Mouse (Mus musculus) CH12.LX (cell line): ENCODE results near the gene Tmem131l. TPM values are rescaled to one million over a fixed set of nuclear protein-coding genes. Genes with fewer than 3 reads are reported as not detected.

Source experiments
- DNase-seq: peaks from one replicate; pipeline ENCODE4 v3.0.0-alpha.2; 2013; ENCODE audit errors: extremely low read depth
- H3K27ac ChIP-seq: 2 replicates; pipeline ENCODE4 v1.5.1; 2012; ENCODE audit warnings: low read depth, mild to moderate bottlenecking, control low read depth, moderate library complexity; ENCODE audit not compliant: insufficient read depth
- H3K27me3 ChIP-seq: replicated peaks from 2 replicates; pipeline ENCODE3; 2012; ENCODE audit warnings: inconsistent platforms
- H3K36me3 ChIP-seq, 2 experiments: replicated peaks in 1 of 2; 2 replicates each; pipeline versions ENCODE3 to v1.6.1; 2012; ENCODE audit warnings: inconsistent platforms in 1 of 2, low read length in 1 of 2, mild to moderate bottlenecking in 1 of 2, mixed read lengths in 1 of 2, moderate library complexity in 1 of 2; ENCODE audit not compliant: control insufficient read depth in 1 of 2, insufficient read depth in 1 of 2
- H3K4me1 ChIP-seq, 2 experiments: 2 replicates each; pipeline ENCODE4 v1.6.1; 2012; ENCODE audit warnings: inconsistent platforms in 1 of 2, moderate library complexity in 1 of 2; ENCODE audit not compliant: insufficient read depth in 2 of 2, control insufficient read depth in 1 of 2
- H3K4me2 ChIP-seq: 2 replicates; pipeline ENCODE4 v1.6.1; 2012; ENCODE audit warnings: low read depth, mild to moderate bottlenecking, control low read depth; ENCODE audit not compliant: poor library complexity, insufficient read depth, severe bottlenecking
- H3K4me3 ChIP-seq, 3 experiments: fragments of 150-350 bp in 1 of 3; sonication (generic) in 1 of 3; replicated peaks in 1 of 3; 2 replicates each; pipeline versions ENCODE3 to v1.5.1; 2011 to 2012; ENCODE audit warnings: low read depth in 2 of 3, low read length in 2 of 3, mild to moderate bottlenecking in 2 of 3, moderate library complexity in 2 of 3, control low read depth in 1 of 3, improper control_type of control experiment in 1 of 3, inconsistent platforms in 1 of 3, mixed read lengths in 1 of 3; ENCODE audit not compliant: poor library complexity in 1 of 3
- H3K79me2 ChIP-seq: replicated peaks from 2 replicates; pipeline ENCODE4 v1.6.1; 2012; ENCODE audit warnings: mild to moderate bottlenecking, moderate library complexity; ENCODE audit not compliant: control insufficient read depth, poor library complexity, insufficient read depth, severe bottlenecking; ENCODE audit errors: extremely low read depth
- H3K9ac ChIP-seq: 2 replicates; pipeline ENCODE4 v1.6.1; 2012; ENCODE audit warnings: low read depth, mild to moderate bottlenecking, control low read depth, moderate library complexity; ENCODE audit not compliant: insufficient read depth
- H3K9me3 ChIP-seq: replicated peaks from 2 replicates; pipeline ENCODE3; 2012; ENCODE audit warnings: low read length, inconsistent platforms, mixed read lengths
- BHLHE40 ChIP-seq: IDR thresholded peaks from 2 replicates; pipeline ENCODE4 v1.6.1; 2011; ENCODE audit warnings: mild to moderate bottlenecking, low read depth, low read length, improper control_type of control experiment
- CHD2 ChIP-seq: IDR thresholded peaks from 2 replicates; pipeline ENCODE4 v1.6.1; 2011; ENCODE audit warnings: low read length, improper control_type of control experiment
- CTCF ChIP-seq, 2 experiments: IDR thresholded peaks in 1 of 2; conservative IDR thresholded peaks in 1 of 2; 2 replicates each; pipeline ENCODE4 v1.5.1; 2011 to 2012; ENCODE audit warnings: low read depth in 2 of 2, low read length in 2 of 2, improper control_type of control experiment in 1 of 2, inconsistent platforms in 1 of 2, mild to moderate bottlenecking in 1 of 2, moderate library complexity in 1 of 2
- ELF1 ChIP-seq: IDR thresholded peaks from 2 replicates; pipeline ENCODE4 v1.6.1; 2014; ENCODE audit warnings: low read depth, mild to moderate bottlenecking, inconsistent platforms, low read length, improper control_type of control experiment
- EP300 ChIP-seq: IDR thresholded peaks from 2 replicates; pipeline ENCODE4 v1.6.1; 2011; ENCODE audit warnings: low read length, improper control_type of control experiment
- ETS1 ChIP-seq: conservative IDR thresholded peaks from 2 replicates; pipeline ENCODE4 v1.6.1; 2012; ENCODE audit warnings: low read depth, mild to moderate bottlenecking, inconsistent platforms, low read length, improper control_type of control experiment, moderate library complexity
- HCFC1 ChIP-seq: IDR thresholded peaks from 2 replicates; pipeline ENCODE4 v1.6.1; 2012; ENCODE audit warnings: low read depth, mild to moderate bottlenecking, inconsistent platforms, low read length, improper control_type of control experiment
- IRF4 ChIP-seq: IDR thresholded peaks from 2 replicates; pipeline ENCODE4 v1.6.1; 2014; ENCODE audit warnings: low read depth, mild to moderate bottlenecking, inconsistent platforms, low read length, improper control_type of control experiment
- JUN ChIP-seq: IDR thresholded peaks from 2 replicates; pipeline ENCODE4 v1.6.1; 2011; ENCODE audit warnings: low read depth, mild to moderate bottlenecking, low read length, improper control_type of control experiment, moderate library complexity; ENCODE audit not compliant: insufficient read depth
- JUND ChIP-seq: conservative IDR thresholded peaks from 2 replicates; pipeline ENCODE4 v1.6.1; 2011; ENCODE audit warnings: low read depth, low read length, improper control_type of control experiment
- KAT2A ChIP-seq: IDR thresholded peaks from 2 replicates; pipeline ENCODE4 v1.6.1; 2012; ENCODE audit warnings: low read length, improper control_type of control experiment, inconsistent platforms; ENCODE audit not compliant: insufficient replicate concordance
- MAFK ChIP-seq: IDR thresholded peaks from 2 replicates; pipeline ENCODE4 v1.6.1; 2011; ENCODE audit warnings: low read length, improper control_type of control experiment; ENCODE audit not compliant: insufficient replicate concordance
- MAZ ChIP-seq: IDR thresholded peaks from 2 replicates; pipeline ENCODE4 v1.6.1; 2012; ENCODE audit warnings: low read depth, mild to moderate bottlenecking, inconsistent platforms, low read length, improper control_type of control experiment, moderate library complexity
- MXI1 ChIP-seq: IDR thresholded peaks from 2 replicates; pipeline ENCODE4 v1.6.1; 2011; ENCODE audit warnings: mild to moderate bottlenecking, low read depth, low read length, improper control_type of control experiment
- NELFE ChIP-seq: IDR thresholded peaks from 2 replicates; pipeline ENCODE4 v1.6.1; 2011; ENCODE audit warnings: low read depth, low read length, improper control_type of control experiment
- NRF1 ChIP-seq: IDR thresholded peaks from 2 replicates; pipeline ENCODE4 v1.6.1; 2014; ENCODE audit warnings: low read depth, mild to moderate bottlenecking, inconsistent platforms, low read length, improper control_type of control experiment, moderate library complexity
- PAX5 ChIP-seq: IDR thresholded peaks from 2 replicates; pipeline ENCODE4 v1.6.1; 2012; ENCODE audit warnings: low read length, inconsistent platforms, mixed read lengths
- POLR2A ChIP-seq: IDR thresholded peaks from 2 replicates; pipeline ENCODE4 v1.6.1; 2011; ENCODE audit warnings: low read depth, mild to moderate bottlenecking, improper control_type of control experiment, low read length
- POLR2AphosphoS2 ChIP-seq: IDR thresholded peaks from 2 replicates; pipeline ENCODE4 v1.6.1; 2011; ENCODE audit warnings: low read depth, low read length, improper control_type of control experiment
- RCOR1 ChIP-seq: conservative IDR thresholded peaks from 2 replicates; pipeline ENCODE4 v1.6.1; 2012; ENCODE audit warnings: low read depth, mild to moderate bottlenecking, inconsistent platforms, low read length, improper control_type of control experiment
- SMC3 ChIP-seq: IDR thresholded peaks from 2 replicates; pipeline ENCODE4 v1.6.1; 2011; ENCODE audit warnings: low read depth, low read length, improper control_type of control experiment
- TBP ChIP-seq: conservative IDR thresholded peaks from 2 replicates; pipeline ENCODE4 v1.6.1; 2011; ENCODE audit warnings: low read depth, low read length, improper control_type of control experiment
- UBTF ChIP-seq: IDR thresholded peaks from 2 replicates; pipeline ENCODE4 v1.6.1; 2012; ENCODE audit warnings: low read depth, mild to moderate bottlenecking, inconsistent platforms, low read length, improper control_type of control experiment, moderate library complexity
- ZC3H11A ChIP-seq: IDR thresholded peaks from 2 replicates; pipeline ENCODE4 v1.6.1; 2012; ENCODE audit warnings: low read depth, mild to moderate bottlenecking, inconsistent platforms, low read length, improper control_type of control experiment
- ZKSCAN1 ChIP-seq: IDR thresholded peaks from 2 replicates; pipeline ENCODE4 v1.6.1; 2012; ENCODE audit warnings: low read depth, inconsistent platforms, low read length, improper control_type of control experiment, borderline replicate concordance
- ZNF384 ChIP-seq: IDR thresholded peaks from 2 replicates; pipeline ENCODE4 v1.6.1; 2012; ENCODE audit warnings: low read depth, low read length, improper control_type of control experiment, inconsistent platforms
- dilution Hi-C: fragments of 300-500 bp; cut with MboI; formaldehyde crosslinking; loops from 2 replicates; pipeline ENCODE4 v1.14.3; 2020; ENCODE audit warnings: low sequenced_read_pairs; ENCODE audit not compliant: extremely low pct_unique_long_range_greater_than_20kb, extremely low pct_ligation_motif_present
- in situ Hi-C: fragments of 300-500 bp; cut with MboI; formaldehyde crosslinking; loops from 3 replicates; pipeline ENCODE4 v1.14.3; 2019; ENCODE audit warnings: low sequenced_read_pairs, low pct_ligation_motif_present, low pct_unique_long_range_greater_than_20kb, mixed read lengths
- polyA plus RNA-seq: library from polyadenylated mRNA; unstranded; fragments of >175 nt; gene quantifications from 2 replicates; pipeline ENCODE4 v1.2.1, GENCODE M21; 2012; ENCODE audit warnings: low read depth; ENCODE audit not compliant: insufficient read length
- total RNA-seq, 2 experiments: library from RNA; depleted of rRNA; stranded (reverse); fragments of 300-350 nt in 1 of 2; fragments of >200 nt in 1 of 2; gene quantifications; 2 replicates each; pipeline ENCODE4 v1.2.3; 2012 to 2014

The Tmem131l gene
- total and polyA plus RNA-seq, 3 experiments = 32.7 to 89.7 (median 37.1) TPM

- Histone ChIP-seq H3K9ac (no peak overlapping the region), H3K79me2 (peaks cover 16% of the 10 kb centered on the region), H3K27ac (peak overlapping the region; percentile 58; the same call in 1 of the 2 replicates), H3K4me2 (peak overlapping the region; percentile 55), H3K27me3 (no peaks in the 10 kb centered on the region), H3K36me3 (peaks cover 0 to 39% of the 10 kb centered on the region in 2 experiments), H3K4me3 (no peak overlapping the region), H3K4me1 (peaks cover 32 to 87% of the 10 kb centered on the region in 2 experiments), H3K9me3 (peaks cover 4% of the 10 kb centered on the region)
- in situ Hi-C loops = no loop called here
- TF ChIP-seq ZKSCAN1 (no peak), IRF4 (0 out of 2 replicates have a peak, but pooled peaks have one; percentile 6)
- peak; percentile 40 for DNase-seq
- dilution Hi-C loops = no loop called here
These were observed 44.6 kb downstream of the Tmem131l start for GRCm38 (mm10) chr3:83995254-83995830.

- H3K36me3 ChIP-seq = peaks cover 0 to 42% of the 10 kb centered on the region in 2 experiments
These were observed 45.6 kb downstream of the Tmem131l start for GRCm38 (mm10) chr3:83994217-83994839.

GRCm38 (mm10) chr3:83993089-83993516, 46.9 kb downstream of the Tmem131l start:
- H3K27ac ChIP-seq = no peak overlapping the region
- no peak for DNase-seq
- peaks cover 13% of the 10 kb centered on the region for H3K79me2 ChIP-seq
- H3K4me2 ChIP-seq = no peak overlapping the region
- H3K27me3 ChIP-seq = no peaks in the 10 kb centered on the region
- H3K4me3 ChIP-seq = no peak overlapping the region
- no peak overlapping the region for H3K9ac ChIP-seq
- peaks cover 0 to 48% of the 10 kb centered on the region in 2 experiments for H3K36me3 ChIP-seq
- H3K4me1 ChIP-seq = peaks cover 38 to 98% of the 10 kb centered on the region in 2 experiments
- in situ Hi-C loops (no loop called here), dilution Hi-C loops (no loop called here)
- H3K9me3 ChIP-seq = peaks cover 4% of the 10 kb centered on the region
- TF ChIP-seq NELFE (no peak), EP300 (no peak), HCFC1 (no peak), JUND (no peak), KAT2A (no peak), POLR2AphosphoS2 (no peak), BHLHE40 (no peak), ZC3H11A (no peak), CTCF (conservative IDR thresholded peaks at IDR 0.05 in 1 of 2, IDR thresholded peaks at IDR 0.05 in 1 of 2; ENCODE audit: low read depth in 2 of 2, low read length in 2 of 2) (peak in 1 of 2 experiments; percentile 36; a peak in 2 of 4 replicates), MAZ (no peak), CHD2 (no peak), MAFK (no peak), RCOR1 (no peak), SMC3 (peak; percentile 16), JUN (no peak), UBTF (no peak), IRF4 (no peak), TBP (no peak)

More at GRCm38 (mm10) chr3:83994217-83994839, 45.6 kb downstream of the Tmem131l start:
- peaks cover 16% of the 10 kb centered on the region for H3K79me2 ChIP-seq
- H3K4me3 ChIP-seq = no peak overlapping the region
- dilution Hi-C loops = no loop called here
- DNase-seq = no peak
- H3K4me2 ChIP-seq = peak overlapping the region; percentile 55; the same call in 1 of the 2 replicates
- peaks cover 33 to 93% of the 10 kb centered on the region in 2 experiments for H3K4me1 ChIP-seq
- TF ChIP-seq IRF4 (no peak), NRF1 (no peak), ETS1 (no peak), PAX5 (no peak), CHD2 (no peak), ZC3H11A (no peak), BHLHE40 (no peak), ZKSCAN1 (no peak), TBP (no peak), ELF1 (no peak), EP300 (no peak), POLR2A (no peak), HCFC1 (no peak), MXI1 (no peak), ZNF384 (no peak)
- TF ChIP-seq, all 38 proteins: peak for 0
- no peaks in the 10 kb centered on the region for H3K27me3 ChIP-seq
- H3K9ac ChIP-seq = no peak overlapping the region
- in situ Hi-C loops = no loop called here
- H3K27ac ChIP-seq = peak overlapping the region; percentile 20; the same call in 1 of the 2 replicates
- H3K9me3 ChIP-seq = peaks cover 4% of the 10 kb centered on the region
